Mouse (Mus musculus) liver, embryonic 16.5 days (tissue): ENCODE data around the gene Arl6ip1. TPM values are rescaled to one million over a fixed set of nuclear protein-coding genes. Genes with fewer than 3 reads are reported as not detected.

ENCODE experiments used
- ATAC-seq: fragments of 200-750 bp; cut with Nextera tagmentation; 2 replicates; pipeline ENCODE4 v1.8.0; 2017; ENCODE audit warnings: low read depth, mild to moderate bottlenecking, moderate number of reproducible peaks, moderate library complexity
- H3K27ac ChIP-seq: fragments of 300-500 bp; sonication (generic); 2 replicates; pipeline ENCODE4 v1.5.1; 2014; ENCODE audit warnings: mild to moderate bottlenecking, low read length
- H3K27me3 ChIP-seq: fragments of 300-500 bp; sonication (generic); 2 replicates; pipeline ENCODE4 v1.6.1; 2014; ENCODE audit warnings: low read depth, low read length, mixed read lengths; ENCODE audit not compliant: control insufficient read depth, insufficient read depth
- H3K36me3 ChIP-seq: fragments of 300-500 bp; sonication (generic); 2 replicates; pipeline ENCODE4 v1.6.1; 2014; ENCODE audit warnings: mild to moderate bottlenecking; ENCODE audit not compliant: control insufficient read depth, insufficient read depth
- H3K4me1 ChIP-seq: fragments of 300-500 bp; sonication (generic); 2 replicates; pipeline ENCODE4 v1.6.1; 2014; ENCODE audit warnings: low read depth, low read length, mixed read lengths; ENCODE audit not compliant: control insufficient read depth
- H3K4me2 ChIP-seq: fragments of 300-500 bp; sonication (generic); 2 replicates; pipeline ENCODE4 v1.6.1; 2014; ENCODE audit warnings: low read depth, low read length, mixed read lengths
- H3K4me3 ChIP-seq: fragments of 300-500 bp; sonication (generic); 2 replicates; pipeline ENCODE4 v1.5.1; 2014; ENCODE audit warnings: low read depth, mild to moderate bottlenecking, low read length
- H3K9ac ChIP-seq: fragments of 300-500 bp; sonication (generic); 2 replicates; pipeline ENCODE4 v1.6.1; 2014; ENCODE audit warnings: low read depth, low read length
- H3K9me3 ChIP-seq: fragments of 300-500 bp; sonication (generic); replicated peaks from 2 replicates; pipeline ENCODE4 v1.6.1; 2016; ENCODE audit warnings: low read length; ENCODE audit not compliant: control insufficient read depth
- WGBS: fragments of 180-500 bp; shearing (Covaris S2); extraction: QIAGEN DNeasy Blood & Tissue Kit; methylation state at CpG from one replicate; pipeline ENCODE4 v1.1.7; 2014; ENCODE audit not compliant: insufficient replicate concordance; 5-methylcytosine and 5-hydroxymethylcytosine counted together
- polyA plus RNA-seq: library from polyadenylated mRNA; unstranded; fragments of >200 nt; fragmentation: Nextera tagmentation; extraction: Ambion mirVana; gene quantifications from 2 replicates; pipeline ENCODE4 v1.2.1, GENCODE M21; 2015

Gene Arl6ip1
- polyA plus RNA-seq, 1 experiment from 2014 or later = 283 TPM

DNA sequence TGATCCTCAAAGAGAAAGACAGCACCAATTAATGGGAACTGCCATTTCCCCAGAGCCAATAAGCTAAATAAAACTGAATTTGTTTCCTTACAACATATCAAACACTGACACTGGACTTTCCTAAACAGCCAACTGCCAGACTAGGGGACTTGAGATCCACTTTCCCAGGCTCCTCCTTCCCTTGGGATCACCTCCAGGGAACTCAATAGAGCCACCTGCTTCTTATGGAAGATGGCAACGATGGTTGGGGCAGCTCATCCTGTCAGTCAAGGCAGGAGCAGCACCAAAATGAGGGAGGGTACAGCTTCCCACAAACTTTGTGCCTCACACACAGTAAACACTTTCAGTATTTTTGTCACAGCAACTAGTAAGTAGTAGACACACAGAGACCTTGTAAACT lies 21.8 kb downstream of the Arl6ip1 start:
- no peak overlapping the region for H3K4me2 ChIP-seq
- no peaks in the 10 kb centered on the region for H3K27me3 ChIP-seq
- 0 out of 2 replicates have a peak overlapping the region, but pooled peaks have one; percentile 7 for H3K27ac ChIP-seq
- H3K9me3 ChIP-seq = no peaks in the 10 kb centered on the region
- H3K36me3 ChIP-seq = peaks cover 69% of the 10 kb centered on the region
- H3K9ac ChIP-seq = no peak overlapping the region
- no peak for ATAC-seq
- no peak overlapping the region for H3K4me3 ChIP-seq
- WGBS = 50% methylated on average over 1 of the region's 1 CpGs
- H3K4me1 ChIP-seq = peaks cover 50% of the 10 kb centered on the region

DNA sequence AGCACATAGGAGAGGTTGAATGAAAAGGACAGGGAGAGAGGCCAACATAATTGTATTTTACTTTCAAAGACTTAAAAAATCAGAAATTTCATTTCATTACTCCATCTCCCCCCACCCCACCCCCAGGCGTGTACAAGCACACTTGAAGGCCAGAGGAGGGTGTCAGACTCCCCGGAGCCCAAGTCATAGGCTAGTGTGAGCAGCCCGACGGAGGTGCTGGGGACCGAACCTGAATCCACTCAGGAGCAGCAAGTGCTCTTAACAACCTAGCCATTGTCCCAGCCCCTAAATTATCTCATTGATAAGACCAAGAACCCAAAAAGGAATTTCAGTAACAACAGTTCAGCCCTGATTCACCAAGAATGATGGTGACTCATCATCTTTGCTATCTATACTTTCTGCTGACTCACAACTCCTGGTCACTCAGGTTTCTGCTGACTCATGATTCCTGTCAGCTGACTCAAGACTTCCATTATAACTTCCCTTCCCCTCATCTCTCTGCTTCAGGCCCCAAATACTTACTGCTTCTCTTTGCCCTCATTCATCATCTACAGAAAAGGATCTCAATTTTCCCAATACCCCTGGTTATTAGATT lies 24.9 kb downstream of the Arl6ip1 start:
- 51% methylated on average over 5 of the region's 5 CpGs for WGBS
- ATAC-seq = peak; percentile 71
- Histone ChIP-seq H3K9me3 (no peaks in the 10 kb centered on the region), H3K27ac (peak overlapping the region; percentile 61), H3K27me3 (no peaks in the 10 kb centered on the region), H3K9ac (no peak overlapping the region), H3K4me3 (no peak overlapping the region), H3K4me2 (no peak overlapping the region), H3K4me1 (peaks cover 32% of the 10 kb centered on the region), H3K36me3 (peaks cover 46% of the 10 kb centered on the region)

DNA sequence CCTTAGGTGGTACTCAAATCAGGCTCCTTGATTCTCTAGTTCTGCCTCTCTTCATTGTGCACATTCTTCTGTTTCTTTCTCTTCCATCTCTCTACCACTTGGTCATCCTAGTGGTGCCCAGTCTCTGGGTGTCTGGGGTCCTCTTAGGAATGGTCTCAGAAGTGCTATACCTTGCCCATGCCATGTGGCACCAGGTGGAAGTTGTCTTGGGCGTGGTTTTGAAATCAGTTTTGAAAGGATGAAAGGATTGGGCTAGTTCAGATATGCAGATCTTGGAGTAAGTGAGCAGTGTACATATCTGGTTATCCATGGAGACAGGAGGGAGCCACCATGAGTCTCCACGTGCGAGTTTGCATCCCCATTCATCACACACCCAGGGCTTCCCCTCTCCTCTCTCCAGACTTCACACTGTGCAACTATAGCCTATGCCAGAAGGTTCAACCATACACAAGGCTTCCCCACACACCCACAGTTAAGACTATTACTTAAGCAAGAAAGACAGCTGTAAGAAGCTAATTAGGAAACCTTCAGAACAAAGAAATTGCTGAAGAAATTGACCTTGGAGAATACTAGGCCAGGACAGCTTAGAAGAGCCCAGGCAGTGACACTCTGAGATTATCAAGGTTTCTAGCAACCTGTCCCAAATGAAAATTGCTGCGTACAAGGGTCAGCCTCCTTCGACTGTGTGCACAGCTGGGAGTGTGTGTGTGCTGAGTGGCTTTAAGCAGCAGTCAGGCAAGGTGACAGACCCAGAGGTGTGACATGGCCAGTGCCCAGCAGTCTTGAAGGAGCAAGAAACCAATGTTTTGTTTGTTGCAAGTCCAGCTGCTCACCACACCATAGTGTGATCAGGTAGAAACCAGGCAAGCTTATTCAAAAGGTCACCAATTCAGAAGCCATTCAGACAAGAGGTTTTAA lies 25.7 kb downstream of the Arl6ip1 start:
- Histone ChIP-seq H3K4me3 (no peak overlapping the region), H3K9me3 (no peaks in the 10 kb centered on the region), H3K4me2 (no peak overlapping the region), H3K36me3 (peaks cover 38% of the 10 kb centered on the region), H3K27me3 (no peaks in the 10 kb centered on the region), H3K4me1 (peaks cover 32% of the 10 kb centered on the region), H3K27ac (peak overlapping the region; percentile 44; the same call in 1 of the 2 replicates), H3K9ac (no peak overlapping the region)
- no peak for ATAC-seq
- 36% methylated on average over 5 of the region's 5 CpGs for WGBS

DNA sequence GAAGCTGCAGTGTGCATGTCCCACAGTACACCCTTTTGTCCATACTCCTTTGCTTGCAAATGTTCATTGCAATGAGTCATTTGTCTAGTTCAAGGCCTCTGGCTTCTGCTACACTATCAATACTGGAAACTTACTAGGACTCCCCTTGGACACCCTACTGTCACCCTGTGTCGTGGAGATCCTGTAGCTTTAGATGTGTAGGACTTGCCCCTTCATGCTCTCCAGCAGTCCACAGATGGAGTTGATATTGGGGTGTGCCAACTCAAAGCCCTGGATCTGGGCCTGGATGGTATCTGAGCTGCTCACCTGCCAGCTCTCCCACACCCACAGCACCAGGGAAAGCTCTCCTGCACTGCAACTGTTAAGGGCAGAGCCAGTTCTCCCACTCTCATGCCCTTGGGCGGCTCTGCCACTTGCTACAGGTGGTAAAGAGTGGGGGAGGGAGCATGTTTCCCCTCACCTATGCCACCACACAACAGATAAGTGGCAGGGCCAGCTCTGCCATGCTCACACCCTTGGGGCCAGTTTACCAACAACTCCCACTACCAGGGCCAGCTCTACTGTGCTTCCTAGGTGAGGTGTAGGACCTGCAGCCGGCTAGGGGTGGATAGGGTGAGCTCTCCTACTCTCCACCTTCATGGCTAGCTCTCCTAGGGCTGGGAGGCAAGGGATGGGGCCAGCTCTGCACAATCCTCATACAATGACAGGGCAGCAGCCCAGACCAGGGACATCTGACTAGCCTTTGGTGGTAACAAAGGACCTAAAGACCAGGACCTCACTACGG lies 26.6 kb downstream of the Arl6ip1 start:
- Histone ChIP-seq H3K4me3 (no peak overlapping the region), H3K27me3 (no peaks in the 10 kb centered on the region), H3K9me3 (no peaks in the 10 kb centered on the region), H3K9ac (no peak overlapping the region), H3K27ac (peak overlapping the region; percentile 30; the same call in 1 of the 2 replicates), H3K36me3 (peaks cover 29% of the 10 kb centered on the region), H3K4me2 (no peak overlapping the region), H3K4me1 (peaks cover 32% of the 10 kb centered on the region)
- peak; percentile 17 for ATAC-seq
- 27% methylated on average over 4 of the region's 4 CpGs for WGBS

DNA sequence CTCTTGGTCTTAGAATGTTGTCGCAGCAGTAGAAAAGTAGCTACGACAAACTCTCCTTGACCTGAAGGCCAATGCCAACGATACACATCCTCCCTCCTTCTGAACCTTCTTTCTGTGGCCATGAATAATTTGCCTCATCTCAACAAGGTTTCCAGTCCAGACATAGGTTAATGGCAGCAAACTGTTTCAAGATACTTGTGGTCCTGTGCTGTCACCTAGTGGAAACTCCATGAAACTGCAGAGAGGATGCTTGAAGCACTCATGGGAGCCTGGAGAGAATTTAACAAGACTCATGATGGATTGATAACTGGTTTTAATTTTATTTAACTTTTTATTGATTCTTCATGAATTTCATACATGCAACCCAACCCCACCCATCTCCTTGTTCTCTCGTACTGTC lies 27.2 kb downstream of the Arl6ip1 start:
- H3K4me1 ChIP-seq = peaks cover 32% of the 10 kb centered on the region
- H3K27me3 ChIP-seq = no peaks in the 10 kb centered on the region
- H3K4me2 ChIP-seq = no peak overlapping the region
- no peak overlapping the region for H3K9ac ChIP-seq
- no peaks in the 10 kb centered on the region for H3K9me3 ChIP-seq
- WGBS = 43% methylated on average over 4 of the region's 4 CpGs
- H3K27ac ChIP-seq = no peak overlapping the region
- no peak for ATAC-seq
- H3K36me3 ChIP-seq = peaks cover 23% of the 10 kb centered on the region
- H3K4me3 ChIP-seq = no peak overlapping the region

DNA sequence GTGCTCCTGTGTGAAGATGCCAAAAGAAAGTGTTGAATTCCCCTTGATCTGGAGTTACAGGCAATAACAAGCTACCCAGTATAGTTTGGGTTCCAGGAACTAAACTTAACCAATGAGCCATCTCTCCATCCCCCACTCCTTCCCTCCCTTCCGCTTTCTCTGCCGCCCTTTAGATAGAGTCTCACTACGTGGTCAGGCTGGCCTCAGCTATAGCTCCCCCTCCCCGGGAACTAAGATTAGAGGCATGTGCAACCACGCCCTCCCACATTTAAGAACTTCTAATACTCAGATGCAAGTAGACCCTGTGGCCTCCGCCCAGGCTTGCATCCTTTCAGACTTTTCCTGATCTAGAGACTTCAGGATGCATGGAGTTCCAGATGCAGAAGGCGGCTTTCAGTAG lies 31.8 kb downstream of the Arl6ip1 start:
- H3K9me3 ChIP-seq = no peaks in the 10 kb centered on the region
- no peak for ATAC-seq
- no peak overlapping the region for H3K9ac ChIP-seq
- H3K36me3 ChIP-seq = no peaks in the 10 kb centered on the region
- H3K4me1 ChIP-seq = no peaks in the 10 kb centered on the region
- no peaks in the 10 kb centered on the region for H3K27me3 ChIP-seq
- H3K4me2 ChIP-seq = no peak overlapping the region
- no peak overlapping the region for H3K4me3 ChIP-seq
- H3K27ac ChIP-seq = no peak overlapping the region
- WGBS = 23% methylated on average over 7 of the region's 7 CpGs

DNA sequence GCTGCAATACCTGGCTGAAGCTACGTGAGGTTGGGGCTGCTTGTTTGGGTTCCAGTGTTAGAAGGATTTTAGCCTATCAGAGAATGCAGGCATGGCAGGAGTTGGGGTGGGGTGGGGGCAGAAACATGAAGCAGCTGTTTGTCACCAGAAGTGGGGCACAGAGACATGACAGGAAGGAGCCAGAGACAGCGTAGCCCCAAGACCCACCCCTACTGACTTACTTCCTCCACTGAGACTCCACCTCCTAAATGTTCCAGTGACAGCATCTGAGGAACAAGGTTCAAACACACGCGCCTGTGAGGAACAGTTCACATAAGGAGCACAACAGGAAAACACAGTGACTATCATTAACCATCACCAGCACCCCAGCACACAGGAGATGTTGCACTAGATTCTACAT lies 49.5 kb downstream of the Arl6ip1 start:
- 52% methylated on average over 4 of the region's 4 CpGs for WGBS
- Histone ChIP-seq H3K9me3 (no peaks in the 10 kb centered on the region), H3K9ac (no peak overlapping the region), H3K27me3 (no peaks in the 10 kb centered on the region), H3K36me3 (no peaks in the 10 kb centered on the region), H3K4me1 (no peaks in the 10 kb centered on the region), H3K4me3 (no peak overlapping the region), H3K27ac (no peak overlapping the region), H3K4me2 (no peak overlapping the region)
- ATAC-seq = no peak

DNA sequence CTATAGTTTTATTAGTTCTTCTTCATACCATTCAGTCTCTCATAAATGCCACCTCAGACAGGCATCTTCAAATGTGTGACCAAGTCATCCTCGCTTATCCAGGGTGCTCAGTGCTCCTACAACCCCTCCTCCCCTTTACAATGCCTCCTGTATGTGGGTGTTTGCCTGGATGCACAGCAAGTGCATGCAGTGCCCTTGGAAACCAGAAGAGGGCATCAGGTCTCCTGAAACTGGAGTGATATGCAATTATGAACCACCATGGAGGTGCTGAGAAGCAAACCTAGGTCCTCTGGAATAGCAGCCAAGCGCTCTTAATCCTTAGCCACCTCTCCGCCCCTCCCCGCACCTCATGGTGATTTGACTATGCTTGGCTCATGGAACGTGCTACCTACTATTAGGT lies 50.4 kb downstream of the Arl6ip1 start:
- Histone ChIP-seq H3K4me1 (no peaks in the 10 kb centered on the region), H3K4me3 (no peak overlapping the region), H3K27ac (no peak overlapping the region), H3K9ac (no peak overlapping the region), H3K27me3 (no peaks in the 10 kb centered on the region), H3K9me3 (no peaks in the 10 kb centered on the region), H3K4me2 (no peak overlapping the region), H3K36me3 (no peaks in the 10 kb centered on the region)
- WGBS = 73% methylated on average over 5 of the region's 5 CpGs
- ATAC-seq = no peak
